ENCODE assay signal across 10 mouse cellular contexts in the genomic region with DNA sequence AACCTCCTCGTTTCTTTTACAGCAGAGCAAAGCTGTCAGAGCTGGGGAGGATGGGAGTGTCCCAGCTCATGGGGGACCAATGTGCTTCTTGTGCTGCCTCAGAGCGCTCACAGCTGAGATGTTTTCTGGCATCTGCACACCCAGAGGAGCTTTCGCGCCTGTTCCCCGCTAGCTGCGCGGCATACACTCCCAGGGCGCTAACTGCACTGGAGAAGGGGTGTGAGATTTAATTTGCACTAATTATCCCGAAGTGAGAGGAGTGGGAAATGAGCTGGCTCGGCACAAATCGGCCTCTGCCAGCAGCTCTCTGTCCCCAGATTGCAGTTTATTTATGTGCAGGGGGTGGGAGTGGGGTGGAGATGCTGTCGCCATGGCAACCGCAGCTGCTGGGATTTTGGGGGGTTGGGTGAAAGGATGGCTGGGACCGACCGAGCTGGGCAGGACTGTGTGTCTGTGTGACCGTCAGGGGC. TPM values are rescaled to one million over a fixed set of nuclear protein-coding genes. Genes with fewer than 3 reads are reported as not detected.
DNase-seq lines count a peak whose midpoint lies in the region; ATAC-seq lines count a peak whose summit lies in the region.
"Had no signal": no experiment of that assay in that cellular context is flagged by ENCODE, and none has a peak within 500 bp of the region (broad histone marks: within the 10 kb centered on the region; RNA-seq: fewer than 3 reads in every experiment).

No protein-coding gene starts in this region.

- H3K9me3 ChIP-seq in lung, embryonic 15.5 days: no peaks in the 10 kb centered on the region
- no peaks in the 10 kb centered on the region for H3K9me3 ChIP-seq in intestine, embryonic 16.5 days (ENCODE audit: control insufficient read depth, low read length)
- H3K9me3 ChIP-seq in limb, embryonic 11.5 days (ENCODE audit: control insufficient read depth, low read length): no peaks in the 10 kb centered on the region
- H3K9me3 ChIP-seq: heart, embryonic 13.5 days had no signal

- H3K4me1 ChIP-seq in lung, embryonic 15.5 days: peaks cover 15% of the 10 kb centered on the region
- peaks cover 15% of the 10 kb centered on the region for H3K4me1 ChIP-seq in intestine, embryonic 16.5 days (ENCODE audit: control insufficient read depth, insufficient read depth, low read length)
- H3K4me1 ChIP-seq in limb, embryonic 11.5 days (ENCODE audit: control insufficient read depth, insufficient read depth, low read length): peaks cover 12% of the 10 kb centered on the region

- no peak overlapping the region for H3K4me3 ChIP-seq in lung, embryonic 15.5 days
- H3K4me3 ChIP-seq in intestine, embryonic 16.5 days (ENCODE audit: low read length): no peak overlapping the region
- no peak overlapping the region for H3K4me3 ChIP-seq in limb, embryonic 11.5 days (ENCODE audit: low read depth, low read length)
- H3K4me3 ChIP-seq: heart, embryonic 13.5 days had no signal

- H3K36me3 ChIP-seq in lung, embryonic 15.5 days: no peaks in the 10 kb centered on the region
- H3K36me3 ChIP-seq in intestine, embryonic 16.5 days (ENCODE audit: control insufficient read depth, insufficient read depth, low read length): no peaks in the 10 kb centered on the region
- no peaks in the 10 kb centered on the region for H3K36me3 ChIP-seq in limb, embryonic 11.5 days (ENCODE audit: control insufficient read depth, insufficient read depth, low read length)
- H3K36me3 ChIP-seq: G1E; heart, embryonic 13.5 days had no signal

- H3K27ac ChIP-seq in lung, embryonic 15.5 days: no peak overlapping the region
- H3K27ac ChIP-seq in intestine, embryonic 16.5 days (ENCODE audit: low read length): no peak overlapping the region
- no peak overlapping the region for H3K27ac ChIP-seq in limb, embryonic 11.5 days (replicated peaks; ENCODE audit: low read depth, low read length)

- peak overlapping the region; percentile 19; the same call in 1 of the 2 replicates for H3K4me2 ChIP-seq in lung, embryonic 15.5 days
- H3K4me2 ChIP-seq in intestine, embryonic 16.5 days (ENCODE audit: low read depth, low read length): no peak overlapping the region
- peak overlapping the region; percentile 15; the same call in 1 of the 2 replicates for H3K4me2 ChIP-seq in limb, embryonic 11.5 days (ENCODE audit: low read depth, severe bottlenecking)
- H3K4me2 ChIP-seq: heart, embryonic 13.5 days had no signal

- 3% methylated on average over 16 of the region's 16 CpGs for WGBS in lung, embryonic 15.5 days
- 2% methylated on average over 16 of the region's 16 CpGs for WGBS in intestine, embryonic 16.5 days
- under 1% methylated on average over 16 of the region's 16 CpGs for WGBS in limb, embryonic 11.5 days

- peaks cover 35% of the 10 kb centered on the region for H3K27me3 ChIP-seq in lung, embryonic 15.5 days
- peaks cover 15% of the 10 kb centered on the region; the same call in 1 of the 2 replicates for H3K27me3 ChIP-seq in intestine, embryonic 16.5 days (replicated peaks; ENCODE audit: control insufficient read depth, insufficient read depth, low read length)
- peaks cover 9% of the 10 kb centered on the region; the same call in 1 of the 2 replicates for H3K27me3 ChIP-seq in limb, embryonic 11.5 days (ENCODE audit: control insufficient read depth, insufficient read depth, low read length)

- H3K9ac ChIP-seq in lung, embryonic 15.5 days: no peak overlapping the region
- no peak overlapping the region for H3K9ac ChIP-seq in intestine, embryonic 16.5 days (ENCODE audit: low read depth, low read length)
- no peak overlapping the region for H3K9ac ChIP-seq in limb, embryonic 11.5 days (ENCODE audit: low read length)
- H3K9ac ChIP-seq: heart, embryonic 13.5 days had no signal

- DNase-seq in lung, adult 18-20 months: no peak
- DNase-seq in limb, embryonic 11.5 days (ENCODE audit: low spot score): peak; percentile 42
- DNase-seq in right cerebral cortex, postnatal 14 days: peak; percentile 85
- DNase-seq in c-Kit-positive CD71-positive TER-119-positive erythroid progenitor cells, embryonic 14.5 days (ENCODE audit: low spot score): no peak

- ATAC-seq in lung, embryonic 15.5 days (ENCODE audit: borderline replicate concordance, extremely low read depth, low FRiP score, low TSS enrichment): peak; percentile 47
- peak; percentile 87 for ATAC-seq in frontal cortex, adult (ENCODE audit: low TSS enrichment)
- ATAC-seq in intestine, embryonic 16.5 days: peak; percentile 59
- no peak for ATAC-seq in limb, embryonic 11.5 days (ENCODE audit: insufficient number of reproducible peaks, low FRiP score, low TSS enrichment, low read depth)
- ATAC-seq in granulocyte monocyte progenitor cell, adult 5-6 weeks (replicated peaks; ENCODE audit: poor library complexity, severe bottlenecking): no peak

RNA-seq across cellular contexts. Expression of gene Camk2n1, which starts 50.6 kb away (rescaled TPM):
- polyA plus RNA-seq in lung, embryonic 15.5 days (2015; fragmentation: Nextera tagmentation; extraction: Ambion mirVana): 2.8 and 2.9 TPM in 2 replicates
- 3.5 and 3.6 TPM in 2 replicates for polyA plus RNA-seq in intestine, embryonic 16.5 days (2015; fragmentation: Nextera tagmentation; extraction: Ambion mirVana)
- 0.99 and 1.0 TPM in 2 replicates for polyA plus RNA-seq in limb, embryonic 11.5 days (2014; fragmentation: Nextera tagmentation; extraction: Ambion mirVana)
- total RNA-seq in granulocyte monocyte progenitor cell, adult 5-6 weeks (2014; fragmentation: Nextera tagmentation): not detected in 2 replicates
- not detected in 2 replicates for total RNA-seq in granulocyte monocyte progenitor cell, adult 5-6 weeks (2017)

Comparison
In these comparisons a context has a peak if more than half of its experiments do, and no peak if none do; other contexts are left out.
1. ATAC-seq: peak in lung, embryonic 15.5 days (single experiment), frontal cortex, adult (single experiment) and intestine, embryonic 16.5 days (single experiment); none in limb, embryonic 11.5 days (single experiment) and granulocyte monocyte progenitor cell, adult 5-6 weeks (single experiment).
2. DNase-seq: peak in limb, embryonic 11.5 days (single experiment) and right cerebral cortex, postnatal 14 days (single experiment); none in lung, adult 18-20 months (0 of 2) and c-Kit-positive CD71-positive TER-119-positive erythroid progenitor cells, embryonic 14.5 days (single experiment).